Mouse (Mus musculus) thymus, postnatal 25 days (tissue): ENCODE measurements at regions not wholly inside any gene's neighbourhood (a gene's known extent, or its start where the extent isn't known, plus 50 kb on each side); places are given as distances from the start of the nearest gene placed in this dataset.
"Not testable (repeated sequence)": the region's sequence is repeated elsewhere in the genome, so short reads cannot be mapped to it uniquely, and the experiment has no call there.

Experiments
- DNase-seq: peaks from one replicate; pipeline ENCODE4 v3.0.0; 2022

GRCm38 (mm10) chr4:71663397-71663796, 94.4 kb downstream of the Gm11232 start:
- DNase-seq, result no peak

GRCm38 (mm10) chr4:71640521-71640920, 117.2 kb downstream of the Gm11232 start:
- DNase-seq, result no peak

- no peak for DNase-seq
Measured at GRCm38 (mm10) chr4:71627088-71627487, 130.7 kb downstream of the Gm11232 start.

- DNase-seq, result no peak
Measured at GRCm38 (mm10) chr4:71626626-71627025, 131.1 kb downstream of the Gm11232 start.

- DNase-seq, result no peak
Measured at GRCm38 (mm10) chr4:71624771-71625170, 133.0 kb downstream of the Gm11232 start.

- no peak for DNase-seq
Measured at GRCm38 (mm10) chr4:71613720-71614119, 144.0 kb downstream of the Gm11232 start.

GRCm38 (mm10) chr4:71585880-71586279, 171.9 kb downstream of the Gm11232 start:
- DNase-seq, result no peak

GRCm38 (mm10) chr4:71560656-71561055, 197.1 kb downstream of the Gm11232 start:
- DNase-seq, result no peak

- DNase-seq, result no peak
Measured at GRCm38 (mm10) chr4:71539200-71539599, 218.6 kb downstream of the Gm11232 start.

GRCm38 (mm10) chr4:71537971-71538370, 219.8 kb downstream of the Gm11232 start:
- no peak for DNase-seq

GRCm38 (mm10) chr4:71524255-71524970, 233.4 kb downstream of the Gm11232 start:
- no peak for DNase-seq

- no peak for DNase-seq
Measured at GRCm38 (mm10) chr4:71520751-71521150, 237.0 kb downstream of the Gm11232 start.

GRCm38 (mm10) chr4:71517921-71518404, 239.8 kb downstream of the Gm11232 start:
- no peak for DNase-seq

- DNase-seq, result no peak
Measured at GRCm38 (mm10) chr4:71506911-71507310, 250.9 kb downstream of the Gm11232 start.

GRCm38 (mm10) chr4:71489788-71490187, 268.0 kb downstream of the Gm11232 start:
- no peak for DNase-seq

GRCm38 (mm10) chr4:71488663-71489161, 269.1 kb downstream of the Gm11232 start:
- DNase-seq, result no peak

GRCm38 (mm10) chr4:71488059-71488458, 269.7 kb downstream of the Gm11232 start:
- DNase-seq, result no peak

GRCm38 (mm10) chr4:71480960-71481359, 276.8 kb downstream of the Gm11232 start:
- no peak for DNase-seq

- no peak for DNase-seq
Measured at GRCm38 (mm10) chr4:71470580-71470979, 287.2 kb downstream of the Gm11232 start.

GRCm38 (mm10) chr4:71454811-71455210, 303.0 kb downstream of the Gm11232 start:
- DNase-seq, result no peak

GRCm38 (mm10) chr4:71453499-71453898, 304.3 kb downstream of the Gm11232 start:
- no peak for DNase-seq

GRCm38 (mm10) chr4:71446461-71446860, 311.3 kb downstream of the Gm11232 start:
- no peak for DNase-seq

- DNase-seq, result no peak
Measured at GRCm38 (mm10) chr4:71431245-71431929, 326.4 kb downstream of the Gm11232 start.

- not testable (repeated sequence) for DNase-seq
Measured at GRCm38 (mm10) chr4:71422121-71422520, 335.6 kb downstream of the Gm11232 start.
